Mouse (Mus musculus) midbrain, embryonic 15.5 days (tissue): Measurements from ENCODE around the gene Zfp36l1. TPM values are rescaled to one million over a fixed set of nuclear protein-coding genes. Genes with fewer than 3 reads are reported as not detected.

ENCODE experiments used
- ATAC-seq: fragments of 200-750 bp; cut with Nextera tagmentation; replicated peaks from 2 replicates; pipeline ENCODE4 v1.8.0; 2017; ENCODE audit warnings: moderate TSS enrichment
- H3K27ac ChIP-seq: fragments of 300-500 bp; sonication (generic); 2 replicates; pipeline ENCODE4 v1.5.1; 2015; ENCODE audit warnings: mild to moderate bottlenecking, inconsistent platforms
- H3K27me3 ChIP-seq: fragments of 300-500 bp; sonication (generic); replicated peaks from 2 replicates; pipeline ENCODE4 v1.6.1; 2015; ENCODE audit warnings: inconsistent platforms
- H3K36me3 ChIP-seq: fragments of 300-500 bp; sonication (generic); replicated peaks from 2 replicates; pipeline ENCODE4 v1.6.1; 2015; ENCODE audit warnings: inconsistent platforms
- H3K4me1 ChIP-seq: fragments of 300-500 bp; sonication (generic); 2 replicates; pipeline ENCODE4 v1.6.1; 2015; ENCODE audit warnings: inconsistent platforms
- H3K4me2 ChIP-seq: fragments of 300-500 bp; sonication (generic); 2 replicates; pipeline ENCODE4 v1.6.1; 2015; ENCODE audit warnings: inconsistent platforms, mild to moderate bottlenecking, moderate library complexity
- H3K4me3 ChIP-seq: fragments of 300-500 bp; sonication (generic); 2 replicates; pipeline ENCODE4 v1.5.1; 2015; ENCODE audit warnings: mild to moderate bottlenecking, inconsistent platforms
- H3K9ac ChIP-seq: fragments of 300-500 bp; sonication (generic); 2 replicates; pipeline ENCODE4 v1.6.1; 2015; ENCODE audit warnings: mild to moderate bottlenecking, inconsistent platforms
- H3K9me3 ChIP-seq: fragments of 300-500 bp; sonication (generic); 2 replicates; pipeline ENCODE4 v1.6.1; 2016; ENCODE audit warnings: inconsistent platforms
- WGBS: fragments of 180-500 bp; shearing (Covaris S2); methylation state at CpG from one replicate; pipeline ENCODE4 v1.1.7; 2015; ENCODE audit warnings: mixed read lengths; 5-methylcytosine and 5-hydroxymethylcytosine counted together
- polyA plus RNA-seq: library from polyadenylated mRNA; unstranded; fragments of >200 nt; fragmentation: Nextera tagmentation; extraction: Ambion mirVana; gene quantifications from 2 replicates; pipeline ENCODE4 v1.2.1, GENCODE M21; 2015

Gene Zfp36l1
- polyA plus RNA-seq, result 37.1 and 41.4 TPM in 2 replicates

- Histone ChIP-seq H3K9ac (peak within 1 kb of the TSS; percentile 45), H3K36me3 (no peaks in the 10 kb centered on the region), H3K4me3 (peak within 1 kb of the TSS; percentile 74), H3K4me2 (peak within 1 kb of the TSS; percentile 97), H3K27ac (peak within 1 kb of the TSS; percentile 88), H3K4me1 (peaks cover 43% of the 10 kb centered on the region), H3K9me3 (no peaks in the 10 kb centered on the region), H3K27me3 (peaks cover 16% of the 10 kb centered on the region)
- WGBS, result under 1% methylated on average over 41 of the region's 42 CpGs
- no peak for ATAC-seq
These were observed at the start of gene Zfp36l1 for GRCm38 (mm10) chr12:80112852-80113551. Gene Zfp36l1 (minus strand): TSS chr12:80113013.

- Histone ChIP-seq H3K27ac (no peak overlapping the region), H3K9ac (no peak overlapping the region), H3K4me1 (no peaks in the 10 kb centered on the region), H3K36me3 (no peaks in the 10 kb centered on the region), H3K4me3 (no peak overlapping the region), H3K27me3 (no peaks in the 10 kb centered on the region), H3K9me3 (no peaks in the 10 kb centered on the region), H3K4me2 (no peak overlapping the region)
- WGBS, result 68% methylated on average over 3 of the region's 3 CpGs
- no peak for ATAC-seq
These were observed 49.6 kb upstream of the Zfp36l1 start for GRCm38 (mm10) chr12:80162448-80162847.

DNA sequence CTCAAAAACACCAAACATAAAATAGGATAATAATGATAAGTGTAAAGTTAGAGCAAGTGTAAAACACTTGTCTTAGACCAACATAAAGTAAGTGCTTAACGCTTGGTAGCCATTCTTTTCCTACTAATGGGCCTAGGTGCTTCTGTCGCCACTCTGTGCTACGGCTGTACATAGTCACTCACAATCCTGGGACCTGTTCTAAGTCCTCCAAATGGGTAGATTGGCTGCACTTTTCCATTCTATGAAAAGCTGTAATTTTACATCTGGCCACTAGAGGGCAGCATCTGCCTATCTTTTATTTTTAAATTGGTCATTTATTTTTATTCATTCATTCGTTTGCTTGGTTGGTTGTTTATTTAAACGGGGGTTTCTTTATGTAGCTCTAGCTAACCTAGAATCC lies 44.9 kb upstream of the Zfp36l1 start:
- Histone ChIP-seq H3K27me3 (no peaks in the 10 kb centered on the region), H3K9ac (no peak overlapping the region), H3K27ac (no peak overlapping the region), H3K9me3 (no peaks in the 10 kb centered on the region), H3K4me1 (no peaks in the 10 kb centered on the region), H3K4me3 (no peak overlapping the region), H3K4me2 (no peak overlapping the region), H3K36me3 (no peaks in the 10 kb centered on the region)
- WGBS, result 14% methylated on average over 5 of the region's 5 CpGs
- ATAC-seq, result no peak

DNA sequence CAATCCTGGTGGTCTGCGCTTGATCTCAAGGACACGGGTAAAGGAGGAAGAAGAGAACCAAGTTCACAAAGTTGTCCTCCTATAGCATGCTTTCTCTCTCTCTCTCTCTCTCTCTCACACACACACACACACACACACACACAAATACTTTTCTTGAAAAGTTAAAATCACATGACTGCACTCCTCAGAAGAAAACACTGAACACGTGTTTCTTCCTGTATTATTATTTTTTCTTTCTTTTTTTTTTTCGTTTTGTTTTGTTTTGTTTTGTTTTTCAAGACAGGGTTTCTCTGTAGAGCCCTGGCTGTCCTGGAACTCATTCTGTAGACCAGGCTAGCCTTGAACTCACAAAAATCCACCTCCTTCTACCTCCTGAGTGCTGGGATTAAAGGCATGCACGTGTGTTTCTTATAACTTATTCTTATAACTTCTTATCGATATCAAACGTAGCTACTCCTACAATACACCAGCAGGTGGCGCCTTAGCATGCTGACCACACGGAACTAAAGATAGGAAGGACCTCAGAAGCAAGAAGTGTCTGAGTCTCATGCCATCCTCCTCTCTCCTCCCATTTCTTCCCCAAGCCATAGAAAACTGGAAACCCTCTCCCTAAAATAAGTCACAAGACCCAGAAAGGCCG lies 41.0 kb upstream of the Zfp36l1 start:
- Histone ChIP-seq H3K9me3 (no peaks in the 10 kb centered on the region), H3K4me2 (no peak overlapping the region), H3K9ac (no peak overlapping the region), H3K4me1 (no peaks in the 10 kb centered on the region), H3K36me3 (no peaks in the 10 kb centered on the region), H3K27me3 (no peaks in the 10 kb centered on the region), H3K27ac (no peak overlapping the region), H3K4me3 (no peak overlapping the region)
- WGBS, result 44% methylated on average over 10 of the region's 10 CpGs
- ATAC-seq, result no peak

GRCm38 (mm10) chr12:80153078-80153477 lies 40.3 kb upstream of the Zfp36l1 start:
- H3K36me3 ChIP-seq, result no peaks in the 10 kb centered on the region
- no peaks in the 10 kb centered on the region for H3K27me3 ChIP-seq
- no peak overlapping the region for H3K9ac ChIP-seq
- 87% methylated on average over 6 of the region's 6 CpGs for WGBS
- no peak overlapping the region for H3K4me2 ChIP-seq
- H3K4me1 ChIP-seq, result no peaks in the 10 kb centered on the region
- H3K27ac ChIP-seq, result no peak overlapping the region
- H3K9me3 ChIP-seq, result no peaks in the 10 kb centered on the region
- no peak overlapping the region for H3K4me3 ChIP-seq
- ATAC-seq, result no peak

DNA sequence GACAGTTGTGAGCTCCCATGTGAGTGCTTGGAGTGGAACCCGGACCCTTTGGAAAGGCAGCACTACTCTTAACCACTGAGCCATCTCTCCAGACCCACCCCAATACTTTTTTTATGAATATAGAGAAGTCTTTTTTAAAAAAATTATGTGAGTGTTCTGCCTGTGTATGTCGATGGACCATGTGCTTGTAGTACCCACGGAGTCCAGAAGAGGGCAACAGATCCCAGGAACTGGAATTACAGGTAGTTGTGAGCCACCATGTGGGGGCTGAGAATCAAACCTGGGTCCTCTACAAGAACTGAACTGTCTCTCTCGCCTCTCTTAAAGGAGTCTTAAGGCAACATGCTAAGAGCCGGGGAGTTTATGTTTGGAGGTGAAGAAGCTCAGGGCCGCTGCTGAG lies 39.0 kb upstream of the Zfp36l1 start:
- Histone ChIP-seq H3K4me2 (no peak overlapping the region), H3K36me3 (no peaks in the 10 kb centered on the region), H3K9ac (no peak overlapping the region), H3K9me3 (no peaks in the 10 kb centered on the region), H3K27me3 (0 out of 2 replicates have a peak, but pooled peaks cover 2% of the 10 kb centered on the region), H3K27ac (no peak overlapping the region), H3K4me3 (no peak overlapping the region), H3K4me1 (no peaks in the 10 kb centered on the region)
- WGBS, result 91% methylated on average over 6 of the region's 6 CpGs
- ATAC-seq, result no peak

- no peak for ATAC-seq
These were observed 37.8 kb upstream of the Zfp36l1 start for GRCm38 (mm10) chr12:80150624-80151023.

DNA sequence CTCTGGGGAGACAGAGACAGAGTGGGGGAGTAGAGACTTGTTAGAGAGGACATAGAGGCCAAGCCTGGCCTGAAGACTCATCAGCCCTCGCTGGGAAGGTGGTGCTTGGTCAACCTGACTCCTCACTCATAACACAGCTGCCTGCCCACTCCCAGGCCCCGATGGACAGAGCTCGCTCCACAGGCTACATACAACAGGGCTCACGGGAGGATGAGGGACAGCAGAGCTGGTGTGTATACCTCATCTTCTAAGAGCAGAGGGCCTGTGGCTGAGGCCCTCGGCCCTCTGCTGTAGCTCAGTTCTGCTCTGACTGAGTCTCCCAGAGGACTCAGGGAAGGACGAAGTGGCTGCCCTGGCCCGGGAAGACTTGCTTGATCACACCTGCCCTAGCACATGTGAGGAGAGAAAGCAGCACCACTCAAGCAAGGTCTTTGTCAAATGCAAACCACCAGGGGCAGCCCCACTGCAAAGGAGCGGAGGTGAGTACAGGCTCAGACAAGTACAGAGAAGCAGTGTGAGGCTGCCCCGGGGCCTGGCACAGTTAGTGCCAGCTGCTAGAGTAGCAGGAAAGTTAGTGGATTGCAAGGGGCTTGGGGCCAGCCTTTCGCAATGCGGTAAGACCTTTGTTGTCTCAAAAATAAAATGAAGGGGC lies 34.9 kb upstream of the Zfp36l1 start:
- H3K9me3 ChIP-seq, result no peaks in the 10 kb centered on the region
- no peak overlapping the region for H3K4me3 ChIP-seq
- H3K27me3 ChIP-seq, result 0 out of 2 replicates have a peak, but pooled peaks cover 2% of the 10 kb centered on the region
- no peak overlapping the region for H3K9ac ChIP-seq
- no peak overlapping the region for H3K27ac ChIP-seq
- no peak for ATAC-seq
- no peaks in the 10 kb centered on the region for H3K4me1 ChIP-seq
- no peaks in the 10 kb centered on the region for H3K36me3 ChIP-seq
- 88% methylated on average over 11 of the region's 11 CpGs for WGBS
- no peak overlapping the region for H3K4me2 ChIP-seq

More at GRCm38 (mm10) chr12:80150624-80151023, 37.8 kb upstream of the Zfp36l1 start:
- 28% methylated on average over 8 of the region's 8 CpGs for WGBS
- Histone ChIP-seq H3K4me2 (no peak overlapping the region), H3K9me3 (no peaks in the 10 kb centered on the region), H3K27me3 (0 out of 2 replicates have a peak, but pooled peaks cover 2% of the 10 kb centered on the region), H3K4me1 (no peaks in the 10 kb centered on the region), H3K36me3 (no peaks in the 10 kb centered on the region), H3K9ac (no peak overlapping the region), H3K27ac (no peak overlapping the region), H3K4me3 (no peak overlapping the region)

DNA sequence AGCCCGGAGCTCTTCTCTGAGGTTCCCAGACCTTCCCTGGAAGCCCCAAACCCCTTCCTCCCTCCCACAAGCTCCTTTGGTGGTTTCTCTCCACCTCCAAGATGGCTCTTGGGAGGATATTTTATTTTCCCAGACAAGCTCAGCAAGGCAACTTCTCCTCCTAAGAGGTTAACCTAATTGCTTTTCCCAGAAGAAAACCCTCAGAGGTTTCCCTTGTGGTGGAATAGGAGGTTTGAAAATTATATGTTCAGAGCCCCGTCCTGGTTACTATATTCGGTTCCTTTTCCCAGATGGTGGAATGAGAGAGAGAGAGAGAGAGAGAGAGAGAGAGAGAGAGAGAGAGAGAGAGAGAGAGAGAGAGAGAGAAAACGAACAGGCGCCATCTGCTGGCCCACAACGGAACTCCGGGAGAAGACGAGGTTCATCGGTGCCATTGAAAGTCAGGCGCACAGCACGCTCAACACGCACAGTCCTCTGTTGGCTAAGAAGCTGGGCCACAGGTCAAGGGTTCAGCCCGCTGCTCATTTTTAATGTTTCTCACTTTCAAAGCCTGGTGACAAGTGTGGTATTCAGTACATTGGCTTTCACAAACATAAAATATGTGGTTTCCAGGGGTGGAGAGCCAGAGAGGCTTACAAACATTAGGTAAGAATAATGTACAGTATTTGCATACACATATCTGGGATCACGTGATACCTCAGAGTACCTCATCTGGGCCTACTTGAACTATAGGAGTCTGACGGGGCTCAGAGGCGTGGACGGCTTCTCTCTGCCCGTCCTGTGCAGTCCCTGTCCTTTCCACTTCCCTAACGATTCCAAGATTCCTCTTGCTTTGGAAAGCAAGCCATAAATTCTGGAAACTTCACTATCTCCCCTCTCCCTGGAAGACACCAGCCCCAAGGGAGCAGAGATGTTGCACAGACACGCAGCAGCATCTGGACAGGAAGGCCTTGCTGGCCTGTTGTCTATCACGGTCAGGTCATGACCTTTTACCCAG lies 33.7 kb upstream of the Zfp36l1 start:
- no peak overlapping the region for H3K27ac ChIP-seq
- H3K4me1 ChIP-seq, result no peaks in the 10 kb centered on the region
- no peaks in the 10 kb centered on the region for H3K36me3 ChIP-seq
- 0 out of 2 replicates have a peak, but pooled peaks cover 2% of the 10 kb centered on the region for H3K27me3 ChIP-seq
- ATAC-seq, result peak; percentile 42
- no peak overlapping the region for H3K4me3 ChIP-seq
- no peaks in the 10 kb centered on the region for H3K9me3 ChIP-seq
- WGBS, result 48% methylated on average over 21 of the region's 21 CpGs
- no peak overlapping the region for H3K9ac ChIP-seq
- H3K4me2 ChIP-seq, result no peak overlapping the region

DNA sequence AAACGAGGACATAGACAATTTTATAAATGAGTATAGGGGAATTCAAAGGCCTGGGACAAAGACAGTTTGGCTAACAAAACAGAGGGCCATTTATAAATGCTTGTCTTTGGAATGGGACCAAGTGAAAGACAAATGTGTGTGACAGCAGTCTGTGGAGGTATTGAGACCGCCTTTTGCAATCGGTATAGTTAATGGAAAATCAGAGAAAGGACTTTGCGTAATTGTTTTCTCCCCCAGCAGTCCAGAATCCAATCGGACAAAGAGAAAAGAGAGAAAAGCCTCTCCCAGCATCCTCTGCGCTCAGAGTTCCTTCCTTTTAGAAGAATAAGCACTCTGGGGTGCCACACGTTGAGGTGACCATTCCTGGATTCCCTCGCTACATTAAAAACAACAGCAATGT lies 32.6 kb upstream of the Zfp36l1 start:
- Histone ChIP-seq H3K36me3 (no peaks in the 10 kb centered on the region), H3K27ac (no peak overlapping the region), H3K9ac (no peak overlapping the region), H3K4me3 (no peak overlapping the region), H3K27me3 (0 out of 2 replicates have a peak, but pooled peaks cover 2% of the 10 kb centered on the region), H3K4me1 (no peaks in the 10 kb centered on the region), H3K9me3 (no peaks in the 10 kb centered on the region), H3K4me2 (no peak overlapping the region)
- no peak for ATAC-seq
- 45% methylated on average over 8 of the region's 8 CpGs for WGBS

DNA sequence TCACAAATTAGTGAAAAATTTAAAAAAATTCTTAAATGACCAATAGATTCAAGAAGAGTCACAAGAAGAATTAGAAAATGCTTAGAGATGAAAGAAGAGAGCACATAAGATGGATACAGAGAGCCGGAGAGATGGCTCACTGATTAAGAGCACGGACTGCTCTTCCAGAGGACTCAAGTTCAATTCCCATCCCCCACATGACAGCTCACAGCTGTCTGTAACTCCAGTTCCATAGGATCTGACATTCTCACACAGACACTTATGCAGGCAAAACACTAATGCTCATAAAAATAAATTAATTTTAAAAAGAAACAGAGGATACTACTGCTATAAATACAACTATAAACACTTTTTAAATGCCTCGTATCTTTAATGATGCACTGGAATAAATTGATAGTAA lies 32.0 kb upstream of the Zfp36l1 start:
- Histone ChIP-seq H3K4me3 (no peak overlapping the region), H3K27me3 (0 out of 2 replicates have a peak, but pooled peaks cover 2% of the 10 kb centered on the region), H3K27ac (no peak overlapping the region), H3K9ac (no peak overlapping the region), H3K4me1 (no peaks in the 10 kb centered on the region), H3K36me3 (no peaks in the 10 kb centered on the region), H3K9me3 (no peaks in the 10 kb centered on the region), H3K4me2 (no peak overlapping the region)
- ATAC-seq, result no peak
- 80% methylated on average over 3 of the region's 3 CpGs for WGBS
